Mouse (Mus musculus) limb, embryonic 14.5 days (tissue): ENCODE results near the gene Fbxl17. TPM values are rescaled to one million over a fixed set of nuclear protein-coding genes. Genes with fewer than 3 reads are reported as not detected.

Source experiments
- ATAC-seq: fragments of 200-750 bp; cut with Nextera tagmentation; 2 replicates; pipeline ENCODE4 v1.8.0; 2017; ENCODE audit warnings: low read depth, moderate number of reproducible peaks, moderate TSS enrichment; ENCODE audit not compliant: low FRiP score
- DNase-seq: peaks from one replicate; pipeline ENCODE4 v3.0.0-alpha.2; 2015; ENCODE audit warnings: low spot score
- H3K27ac ChIP-seq: fragments of 300-500 bp; sonication (generic); replicated peaks from 2 replicates; pipeline ENCODE4 v1.5.1; 2014; ENCODE audit warnings: low read depth, mild to moderate bottlenecking, low read length, moderate library complexity, mixed read lengths
- H3K27me3 ChIP-seq: fragments of 300-500 bp; sonication (generic); 2 replicates; pipeline ENCODE4 v1.6.1; 2014; ENCODE audit warnings: low read length, mixed read lengths; ENCODE audit not compliant: control insufficient read depth, insufficient read depth
- H3K36me3 ChIP-seq: fragments of 300-500 bp; sonication (generic); 2 replicates; pipeline ENCODE4 v1.6.1; 2014; ENCODE audit warnings: mild to moderate bottlenecking, low read length, moderate library complexity, mixed read lengths; ENCODE audit not compliant: control insufficient read depth, insufficient read depth
- H3K4me1 ChIP-seq: fragments of 300-500 bp; sonication (generic); 2 replicates; pipeline ENCODE4 v1.6.1; 2014; ENCODE audit warnings: antibody characterized with exemption, low read length, mixed read lengths; ENCODE audit not compliant: control insufficient read depth, insufficient read depth
- H3K4me2 ChIP-seq: fragments of 300-500 bp; sonication (generic); replicated peaks from 2 replicates; pipeline ENCODE4 v1.6.1; 2014; ENCODE audit warnings: low read depth, mild to moderate bottlenecking, low read length, moderate library complexity; ENCODE audit not compliant: severe bottlenecking
- H3K4me3 ChIP-seq: fragments of 300-500 bp; sonication (generic); replicated peaks from 2 replicates; pipeline ENCODE4 v1.5.1; 2014; ENCODE audit warnings: low read length
- H3K9ac ChIP-seq: fragments of 300-500 bp; sonication (generic); 2 replicates; pipeline ENCODE4 v1.6.1; 2014; ENCODE audit warnings: mild to moderate bottlenecking, low read depth, low read length, moderate library complexity; ENCODE audit not compliant: severe bottlenecking
- H3K9me3 ChIP-seq: fragments of 300-500 bp; sonication (generic); 2 replicates; pipeline ENCODE4 v1.6.1; 2016; ENCODE audit warnings: low read length; ENCODE audit not compliant: control insufficient read depth
- POLR2A ChIP-seq: fragments of 200-500 bp; IDR thresholded peaks from 2 replicates; pipeline ENCODE4 v1.8.0; 2012; ENCODE audit warnings: inconsistent platforms, mild to moderate bottlenecking, moderate library complexity, borderline replicate concordance; ENCODE audit not compliant: insufficient read depth, insufficient read length; ENCODE audit errors: extremely low read depth
- WGBS: fragments of 180-500 bp; shearing (Covaris S2); extraction: QIAGEN DNeasy Blood & Tissue Kit; methylation state at CpG from one replicate; pipeline ENCODE4 v1.1.7; 2014; 5-methylcytosine and 5-hydroxymethylcytosine counted together
- polyA plus RNA-seq, 2 experiments: library from polyadenylated mRNA; depleted of rRNA in 1 of 2; stranded (reverse) in 1 of 2; unstranded in 1 of 2; fragments of >200 nt; fragmentation: Nextera tagmentation in 1 of 2; extraction: Ambion mirVana in 1 of 2; gene quantifications; 2 replicates each; pipeline versions ENCODE4 v1.2.1 to v1.2.3; 2012 to 2014

The Fbxl17 gene
- polyA plus RNA-seq, 2 experiments = 12.6 to 12.9 TPM

DNA sequence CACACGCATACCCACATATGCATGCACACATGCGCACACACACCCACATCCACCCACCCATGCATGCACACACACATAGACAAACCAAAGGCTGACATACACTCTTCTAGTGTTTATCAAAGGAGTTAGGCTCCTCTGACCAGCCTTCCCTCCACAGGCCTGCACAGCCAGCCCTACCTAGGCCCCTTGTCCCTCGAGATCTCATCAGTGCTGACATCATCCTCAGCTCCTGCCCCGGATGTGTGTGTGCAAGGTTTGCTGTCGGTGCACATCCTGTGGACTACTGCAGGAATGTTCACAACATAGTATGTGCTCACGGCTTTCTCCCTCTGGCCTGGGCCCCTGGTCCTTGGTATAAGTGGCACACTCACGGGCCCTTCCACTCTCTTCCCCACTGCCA is 177.0 kb downstream of the Fbxl17 start:
- ATAC-seq (no peak), DNase-seq (no peak)
- peaks cover 3% of the 10 kb centered on the region; the same call in 1 of the 2 replicates for H3K4me1 ChIP-seq
- no peak overlapping the region for H3K9ac ChIP-seq
- H3K27ac ChIP-seq = no peak overlapping the region
- 87% methylated on average over 7 of the region's 7 CpGs for WGBS
- TF ChIP-seq POLR2A = no peak
- no peaks in the 10 kb centered on the region for H3K9me3 ChIP-seq
- H3K36me3 ChIP-seq = no peaks in the 10 kb centered on the region
- H3K27me3 ChIP-seq = no peaks in the 10 kb centered on the region
- no peak overlapping the region for H3K4me3 ChIP-seq
- no peak overlapping the region for H3K4me2 ChIP-seq

DNA sequence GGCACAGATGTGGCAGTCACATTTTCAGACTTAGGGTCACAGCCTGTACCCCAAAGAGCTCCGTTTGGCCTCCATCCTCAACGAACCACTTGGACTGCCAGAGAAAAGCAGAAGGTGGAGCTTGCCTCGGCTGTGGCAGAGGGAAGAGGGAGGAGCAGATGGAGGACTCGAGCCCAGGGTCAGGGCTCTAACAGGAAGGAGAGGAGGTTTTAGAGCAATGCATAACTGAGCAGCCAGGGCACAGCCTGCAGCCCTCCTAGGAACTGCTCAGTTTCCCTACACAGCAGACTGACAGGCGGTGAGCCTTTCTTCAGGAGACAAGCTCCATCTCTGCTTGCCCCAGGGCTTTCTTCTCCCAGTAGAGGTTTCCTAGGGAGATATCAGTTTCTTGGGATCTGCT is 178.5 kb downstream of the Fbxl17 start:
- Histone ChIP-seq H3K9me3 (no peaks in the 10 kb centered on the region), H3K4me3 (no peak overlapping the region), H3K27ac (no peak overlapping the region), H3K4me2 (no peak overlapping the region), H3K27me3 (no peaks in the 10 kb centered on the region), H3K4me1 (peaks cover 10% of the 10 kb centered on the region), H3K9ac (no peak overlapping the region), H3K36me3 (no peaks in the 10 kb centered on the region)
- no peak for TF ChIP-seq POLR2A
- DNase-seq = no peak
- no peak for ATAC-seq
- 36% methylated on average over 5 of the region's 5 CpGs for WGBS

DNA sequence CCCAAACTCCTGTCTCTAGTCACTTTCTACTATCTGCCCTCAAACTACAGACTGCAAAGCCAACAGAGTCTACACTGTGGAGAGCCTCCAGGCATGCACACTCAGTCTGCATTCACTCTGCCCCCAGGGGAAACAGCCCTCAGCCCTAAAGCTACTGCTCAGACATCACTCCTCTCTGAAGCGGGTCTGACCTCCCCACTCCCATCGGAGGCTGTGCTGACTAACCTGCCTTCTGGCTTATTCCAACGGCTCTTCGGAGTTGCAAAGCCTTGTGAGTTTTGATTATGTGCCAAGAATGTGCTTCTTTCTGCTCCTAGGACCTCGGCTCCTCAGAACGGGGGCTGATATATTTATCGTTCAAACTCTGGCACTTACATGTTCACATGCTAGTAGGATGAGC is 182.3 kb downstream of the Fbxl17 start:
- H3K27me3 ChIP-seq = no peaks in the 10 kb centered on the region
- H3K4me3 ChIP-seq = no peak overlapping the region
- H3K9me3 ChIP-seq = no peaks in the 10 kb centered on the region
- ATAC-seq (no peak), DNase-seq (peak; percentile 46)
- H3K27ac ChIP-seq = 0 out of 2 replicates have a peak overlapping the region, but pooled peaks have one; percentile 13
- WGBS = 28% methylated on average over 7 of the region's 7 CpGs
- no peak for TF ChIP-seq POLR2A
- no peak overlapping the region for H3K9ac ChIP-seq
- H3K36me3 ChIP-seq = no peaks in the 10 kb centered on the region
- H3K4me2 ChIP-seq = 0 out of 2 replicates have a peak overlapping the region, but pooled peaks have one; percentile 13
- H3K4me1 ChIP-seq = peaks cover 14% of the 10 kb centered on the region

DNA sequence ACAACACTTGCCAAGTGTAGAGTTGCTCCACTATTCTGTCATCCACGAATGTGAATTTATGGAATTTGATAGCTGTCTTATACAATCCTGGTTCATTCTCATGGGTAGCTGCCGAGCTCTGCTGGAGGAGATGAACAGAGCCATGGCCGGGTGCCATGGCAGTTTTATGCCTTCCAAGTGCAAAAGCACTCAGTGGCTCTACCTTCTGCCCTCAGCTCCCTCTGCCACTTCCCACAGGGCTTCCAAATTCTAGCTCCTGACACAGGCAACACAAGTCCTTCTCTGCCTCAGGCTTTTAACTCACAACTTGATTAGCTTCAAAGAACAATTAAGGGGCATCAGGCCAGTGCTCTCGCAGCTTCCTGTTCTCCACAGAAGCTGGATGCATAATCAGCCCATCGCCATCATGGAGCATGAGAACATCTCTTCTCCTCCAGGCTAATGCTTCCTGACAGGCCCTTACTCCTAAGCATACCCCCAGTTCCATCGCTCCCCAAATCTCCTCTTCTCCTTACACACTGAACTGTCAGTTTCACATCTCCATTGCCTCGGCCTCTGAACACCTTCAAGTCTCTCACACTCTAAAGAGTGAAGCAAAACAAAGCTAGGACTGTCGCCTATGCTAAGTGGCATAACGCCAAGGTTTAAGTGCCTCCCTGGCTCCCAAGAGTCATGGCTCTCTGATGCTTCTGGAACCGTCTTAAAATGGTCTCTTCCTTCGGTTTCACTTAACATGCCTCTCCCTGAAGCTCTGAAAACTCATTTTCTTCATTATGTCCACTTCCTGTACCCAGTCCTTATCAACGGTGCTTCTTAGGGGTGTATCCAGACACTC is 184.0 kb downstream of the Fbxl17 start:
- no peaks in the 10 kb centered on the region for H3K27me3 ChIP-seq
- H3K27ac ChIP-seq = no peak overlapping the region
- peaks cover 12% of the 10 kb centered on the region for H3K4me1 ChIP-seq
- no peaks in the 10 kb centered on the region for H3K36me3 ChIP-seq
- H3K4me3 ChIP-seq = no peak overlapping the region
- WGBS = 75% methylated on average over 12 of the region's 12 CpGs
- no peaks in the 10 kb centered on the region for H3K9me3 ChIP-seq
- TF ChIP-seq POLR2A = no peak
- ATAC-seq (no peak), DNase-seq (no peak)
- no peak overlapping the region for H3K4me2 ChIP-seq
- no peak overlapping the region for H3K9ac ChIP-seq

DNA sequence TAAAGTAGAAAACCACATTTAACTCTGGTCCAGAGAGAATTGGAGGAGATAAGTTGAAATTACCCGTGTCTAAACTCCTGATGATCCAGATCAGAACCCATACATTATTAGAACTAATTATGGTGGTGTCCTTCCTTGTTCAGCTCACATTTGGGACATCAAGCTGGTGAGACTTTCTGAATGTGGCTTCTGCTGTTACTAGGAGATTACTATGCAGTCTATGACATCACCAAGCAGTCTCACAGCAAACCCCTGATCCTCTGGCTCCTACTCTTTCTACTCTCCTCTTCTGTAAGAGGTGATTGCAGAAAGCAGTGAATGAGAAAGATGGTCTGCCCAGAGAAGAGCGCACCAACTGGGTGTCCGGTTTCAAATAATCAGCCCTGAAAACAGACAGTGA is 187.0 kb downstream of the Fbxl17 start:
- TF ChIP-seq POLR2A = no peak
- no peaks in the 10 kb centered on the region for H3K9me3 ChIP-seq
- no peak overlapping the region for H3K27ac ChIP-seq
- ATAC-seq (no peak), DNase-seq (no peak)
- H3K27me3 ChIP-seq = no peaks in the 10 kb centered on the region
- no peak overlapping the region for H3K4me3 ChIP-seq
- 91% methylated on average over 3 of the region's 3 CpGs for WGBS
- H3K4me1 ChIP-seq = peaks cover 11% of the 10 kb centered on the region
- H3K9ac ChIP-seq = no peak overlapping the region
- no peaks in the 10 kb centered on the region for H3K36me3 ChIP-seq
- H3K4me2 ChIP-seq = no peak overlapping the region
